Mouse (Mus musculus): Measurements from ENCODE around the gene Ranbp10.
A peak's percentile ranks its signal among the peaks of the same experiment; 100 is the strongest.

The Ranbp10 gene

DNA sequence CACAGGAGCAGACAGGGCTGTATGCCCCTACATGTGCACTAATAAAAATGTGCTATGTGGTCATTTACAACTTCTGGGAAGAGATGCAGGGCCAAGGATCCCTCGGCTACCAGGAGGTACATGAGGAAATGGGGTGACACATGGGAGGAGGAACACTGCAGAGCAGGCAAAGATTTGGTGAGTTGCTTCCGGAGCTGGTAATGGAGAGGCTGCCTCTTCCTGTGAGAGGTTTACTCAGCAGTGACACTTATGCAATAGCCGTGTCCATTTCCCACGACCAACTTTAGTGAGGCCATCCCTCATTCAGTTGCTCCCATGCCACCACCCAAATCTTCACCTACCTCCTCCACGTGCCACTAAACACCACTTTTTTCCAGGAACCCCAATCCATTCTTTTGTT lies 46.9 kb downstream of the Ranbp10 start:
- no peak for DNase-seq

DNA sequence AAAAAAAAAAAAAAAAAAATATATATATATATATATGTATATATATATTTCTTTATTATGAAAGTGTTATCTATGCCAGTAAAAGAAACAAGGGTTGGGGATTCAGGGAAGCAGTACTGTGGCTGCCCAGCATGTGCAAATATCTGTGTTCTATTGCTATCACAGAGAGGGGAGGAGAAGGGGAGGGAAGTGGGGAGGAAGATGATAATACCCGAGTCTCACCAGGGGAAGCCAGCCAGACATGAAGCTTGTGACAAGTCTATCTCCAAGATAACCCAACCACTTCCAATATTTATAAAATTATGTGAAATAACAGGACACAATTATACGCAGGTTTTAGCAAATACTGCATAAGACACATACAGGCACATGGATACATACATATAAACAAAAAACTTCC lies 49.3 kb downstream of the Ranbp10 start:
- DNase-seq, result no peak

DNA sequence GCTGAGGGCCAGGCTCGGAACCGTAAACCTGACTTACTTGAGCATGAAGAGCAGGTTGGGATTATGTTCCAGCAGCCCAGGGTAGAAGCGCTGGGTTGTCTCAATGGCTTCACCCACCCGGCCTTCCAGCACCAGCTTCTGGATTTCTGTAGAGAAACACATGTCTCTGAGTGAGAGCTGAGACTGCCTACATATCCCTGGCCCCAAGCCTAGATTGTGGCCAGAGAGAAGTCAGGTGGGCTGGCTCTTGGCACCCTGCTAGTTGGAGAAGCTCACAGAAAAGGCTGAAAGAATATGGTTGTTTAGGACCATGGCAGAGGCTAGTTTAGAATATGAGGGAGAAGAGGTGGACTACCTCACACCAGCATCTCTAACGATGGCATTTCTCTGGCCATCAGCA lies 52.7 kb downstream of the Ranbp10 start:
- no peak for DNase-seq

DNA sequence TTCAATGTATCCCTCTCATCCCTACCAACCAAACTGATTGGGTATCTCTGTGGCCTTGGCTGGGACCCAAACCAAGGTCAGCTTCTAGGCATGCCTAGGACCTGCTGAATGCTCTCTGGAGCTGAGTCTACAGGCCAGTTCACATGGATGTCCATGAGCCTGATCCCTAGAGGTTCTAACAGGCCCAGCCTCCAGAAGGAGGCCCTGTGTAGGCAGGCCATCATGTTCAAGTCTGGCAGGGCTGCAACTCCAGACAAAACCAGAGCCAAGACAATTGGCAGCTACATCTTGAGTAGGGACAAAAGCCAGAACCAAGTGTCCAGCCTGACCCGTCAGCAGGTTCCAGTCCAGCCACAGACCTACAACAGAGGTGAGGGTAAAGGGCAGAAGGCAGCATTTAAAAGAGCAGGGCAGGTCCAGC lies 53.7 kb downstream of the Ranbp10 start:
- DNase-seq, result peak; percentile 29

DNA sequence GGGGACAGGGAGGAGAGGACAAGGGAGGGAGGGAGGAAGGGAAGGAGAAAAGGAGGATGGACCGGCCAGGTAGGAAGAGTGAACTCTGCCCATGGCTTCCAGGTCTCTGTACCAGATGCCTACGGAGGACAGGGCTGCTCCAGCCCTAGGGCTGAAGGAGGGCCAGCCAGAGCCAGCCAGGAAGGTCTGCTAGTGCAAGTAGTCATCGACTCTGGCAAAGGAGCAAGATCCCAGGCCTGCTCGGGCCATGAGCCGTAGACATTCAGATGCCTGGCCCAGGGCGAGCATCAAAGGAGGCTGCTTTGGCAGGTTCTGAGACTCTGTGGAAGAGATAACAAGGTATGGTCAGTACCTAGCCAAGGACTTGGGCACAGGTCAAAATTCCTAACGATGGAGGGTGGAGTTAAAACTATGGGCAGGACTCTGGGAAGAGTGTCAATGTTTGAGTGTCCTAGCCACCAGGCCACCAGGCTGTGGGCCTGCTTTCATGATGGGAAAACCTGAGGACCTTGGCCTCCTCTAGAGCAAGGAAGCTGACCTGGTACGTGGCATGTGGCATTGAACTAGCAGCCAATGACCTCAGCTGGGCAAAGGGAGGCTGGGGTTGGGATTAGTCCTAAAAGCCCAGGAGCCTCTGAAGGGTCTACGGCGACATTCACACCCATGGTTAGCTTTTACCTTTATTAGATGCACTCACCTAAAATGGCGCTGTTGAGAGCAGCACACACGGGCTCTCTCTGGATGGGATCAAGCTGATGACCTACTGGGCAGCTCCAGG lies 55.6 kb downstream of the Ranbp10 start:
- DNase-seq, result no peak

GRCm38 (mm10) chr8:105770609-105771008 lies 56.5 kb downstream of the Ranbp10 start:
- peak; percentile 35 for DNase-seq

GRCm38 (mm10) chr8:105768485-105769257 lies 58.5 kb downstream of the Ranbp10 start:
- no peak for DNase-seq

DNA sequence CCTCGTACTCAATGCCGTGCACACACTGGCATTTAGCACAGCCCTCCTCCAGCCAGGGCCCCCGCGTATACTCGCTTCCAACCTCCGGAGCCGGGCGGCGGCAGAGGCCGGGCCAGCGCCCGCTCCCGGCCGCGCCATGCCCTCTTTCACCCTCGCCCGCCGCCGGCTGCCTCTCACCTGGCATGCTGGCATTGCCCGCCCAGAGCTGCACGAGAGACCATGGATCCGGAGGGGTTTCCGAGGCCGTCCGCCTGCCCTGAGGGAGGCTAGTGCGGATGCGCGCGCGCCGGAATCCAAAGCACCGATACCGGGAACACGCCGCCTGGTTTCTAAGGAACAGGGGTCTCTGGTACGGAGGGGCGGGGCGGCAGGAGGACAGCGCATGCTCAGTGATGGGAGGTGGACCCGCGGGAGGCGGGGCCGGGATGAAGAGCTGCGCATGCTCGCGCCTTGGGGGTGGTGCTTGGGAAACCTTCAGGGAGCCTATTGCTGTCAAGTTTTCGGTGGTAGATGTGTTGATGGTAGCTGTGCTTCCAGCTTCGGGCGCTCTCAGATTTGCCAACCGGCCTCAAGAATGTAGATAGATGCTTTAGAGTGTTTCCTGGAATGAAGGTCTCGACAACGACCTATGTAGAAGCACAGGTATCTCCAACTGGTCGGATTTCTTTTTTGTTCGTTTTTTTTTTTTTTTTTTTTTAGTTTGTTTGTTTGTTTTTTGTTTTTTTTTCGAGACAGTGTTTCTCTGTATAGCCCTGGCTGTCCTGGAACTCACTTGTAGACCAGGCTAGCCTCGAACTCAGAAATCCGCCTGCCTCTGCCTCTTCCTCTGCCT lies 68.7 kb downstream of the Ranbp10 start, which contains the start of gene Gfod2:
Gfod2 (minus strand) TSS at position 388 of the 832 bp plus-strand sequence.
- peak; percentile 98 for DNase-seq

GRCm38 (mm10) chr8:105757796-105758276 lies 69.3 kb downstream of the Ranbp10 start:
- no peak for DNase-seq

DNA sequence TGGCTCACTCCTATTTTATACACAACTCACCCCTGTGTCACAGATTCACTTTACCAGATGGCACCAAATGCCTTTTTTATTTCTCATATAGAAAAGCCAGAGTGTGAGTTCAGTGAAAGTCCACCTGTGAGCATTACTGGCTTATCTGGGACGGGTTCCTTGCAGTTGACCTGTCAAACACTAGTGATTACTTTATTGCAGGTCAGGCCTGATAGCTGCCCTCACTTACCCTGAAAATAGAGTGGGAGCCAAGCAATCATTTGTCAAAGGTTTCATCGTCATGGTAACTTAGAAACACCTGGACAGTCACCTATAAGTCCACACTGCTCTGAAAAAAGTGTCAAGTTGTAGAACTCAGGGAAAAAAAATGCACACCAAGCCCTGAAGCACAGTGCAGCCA lies 72.5 kb downstream of the Ranbp10 start:
- DNase-seq, result no peak

DNA sequence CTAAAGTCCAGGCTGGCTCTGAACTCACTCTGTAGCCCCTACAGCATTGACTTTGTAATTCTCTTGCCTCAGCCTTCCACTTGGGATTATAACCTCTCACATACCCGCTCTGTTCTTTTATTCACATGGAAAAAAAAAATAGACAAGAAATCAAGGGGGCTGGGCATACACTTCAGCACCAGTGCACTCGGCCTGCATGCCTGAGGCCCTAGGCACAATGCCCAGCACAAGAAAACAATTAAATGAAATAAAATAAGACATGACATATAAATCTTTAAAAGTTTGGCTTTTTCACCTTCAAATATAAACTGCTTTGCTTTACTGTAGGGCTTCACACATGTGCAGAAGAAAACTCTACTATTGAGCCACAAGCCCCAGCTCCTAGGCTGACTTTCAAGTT lies 73.2 kb downstream of the Ranbp10 start:
- DNase-seq, result no peak

DNA sequence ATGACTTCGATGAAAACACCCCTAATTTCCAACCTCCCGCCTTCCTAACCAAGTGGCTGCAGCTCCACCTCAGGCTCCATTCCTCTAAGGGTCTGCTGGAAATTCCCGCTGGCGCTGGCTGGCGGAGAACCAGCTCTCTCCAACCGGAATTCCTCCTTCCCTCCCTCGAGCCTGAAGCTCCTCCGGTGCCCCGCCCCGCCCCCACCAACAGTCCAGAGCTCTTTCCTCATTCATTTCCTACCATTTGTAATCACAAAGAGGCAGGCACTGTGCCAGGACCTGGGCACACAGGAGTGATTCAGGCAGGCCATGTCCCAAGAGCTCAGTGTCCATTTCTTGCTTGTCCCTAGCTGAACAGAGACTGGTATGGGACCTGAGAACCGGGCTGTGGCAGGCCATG lies 76.5 kb downstream of the Ranbp10 start:
- DNase-seq, result peak; percentile 76

- peak; percentile 30 for DNase-seq
Measured at GRCm38 (mm10) chr8:105743301-105743700, 83.8 kb downstream of the Ranbp10 start.

GRCm38 (mm10) chr8:105739216-105739615 lies 87.9 kb downstream of the Ranbp10 start:
- no peak for DNase-seq

- no peak for DNase-seq
Measured at GRCm38 (mm10) chr8:105732186-105732585, 95.0 kb downstream of the Ranbp10 start.

DNA sequence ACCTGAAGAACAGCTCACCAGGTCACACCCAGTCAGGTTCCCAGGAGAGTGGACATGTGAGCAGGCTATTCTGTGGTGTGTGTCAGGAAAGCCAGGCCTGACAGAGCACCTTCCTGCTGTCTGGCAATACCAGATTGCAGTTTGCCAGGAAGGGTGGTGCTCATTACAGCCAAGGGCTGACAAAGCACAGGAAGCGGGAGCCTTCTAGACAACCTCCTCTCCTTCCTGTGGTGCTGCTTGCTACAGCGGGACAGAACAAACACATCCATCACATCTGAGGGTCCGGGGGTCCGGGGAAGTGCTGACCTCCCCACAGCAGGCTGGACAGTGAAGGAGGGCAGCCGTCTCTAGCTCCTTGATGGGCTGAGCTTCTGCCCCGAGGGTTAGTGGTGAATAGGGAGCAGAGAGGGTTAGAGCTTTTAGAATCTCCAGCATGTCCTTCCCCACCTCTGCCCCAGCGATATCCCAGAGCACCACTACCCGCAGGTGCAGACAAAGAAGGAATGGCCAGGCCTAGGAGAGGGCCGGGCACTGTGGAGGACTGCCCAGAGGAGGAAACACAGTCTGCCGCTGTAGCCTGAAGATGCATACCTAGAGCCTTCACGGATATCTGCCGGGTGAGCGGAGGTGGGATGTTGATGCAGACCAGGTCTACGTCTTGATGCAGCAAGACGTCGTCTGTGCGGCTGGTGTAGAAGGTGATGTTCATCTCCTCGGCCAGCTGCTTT lies 99.6 kb downstream of the Ranbp10 start:
- DNase-seq, result peak; percentile 76

DNA sequence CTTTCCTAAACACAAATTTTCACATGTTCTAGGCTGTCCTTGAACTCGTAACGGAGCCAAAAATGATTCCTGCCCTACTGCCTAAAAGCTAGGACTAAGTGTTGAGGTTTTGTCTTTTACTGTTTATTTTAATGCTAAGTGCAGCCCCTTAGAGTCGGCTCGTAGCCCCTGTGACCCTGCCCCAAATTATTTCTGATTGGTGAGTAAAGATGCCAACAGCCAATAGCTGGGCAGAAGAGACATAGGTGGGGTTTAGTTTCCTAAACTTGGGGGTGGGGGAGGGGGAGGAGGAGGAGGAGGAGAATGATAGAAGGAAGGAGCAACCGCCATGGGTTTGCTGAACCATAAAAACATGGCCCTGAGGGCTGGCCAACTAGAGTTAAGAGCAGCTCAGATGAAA lies 101.4 kb downstream of the Ranbp10 start:
- no peak for DNase-seq

DNA sequence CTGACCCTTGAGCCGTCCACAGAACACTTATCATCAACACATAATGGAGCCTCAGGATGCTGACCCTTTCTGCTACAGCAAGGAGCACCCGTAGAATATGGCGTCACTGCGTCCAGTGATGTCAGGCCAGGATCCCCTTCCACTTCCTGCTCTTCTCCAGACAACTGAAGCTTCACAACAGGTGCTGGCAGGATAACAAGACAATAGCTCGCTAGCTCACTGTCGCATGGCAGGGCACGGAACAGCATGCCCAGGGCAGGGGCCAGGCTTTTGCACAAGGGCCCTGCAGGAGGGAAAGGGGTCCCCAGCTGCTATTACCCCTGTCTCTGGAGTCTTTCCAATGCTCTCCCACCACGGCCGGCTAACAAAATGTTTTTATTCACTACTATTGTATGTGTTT lies 104.3 kb downstream of the Ranbp10 start:
- no peak for DNase-seq

DNA sequence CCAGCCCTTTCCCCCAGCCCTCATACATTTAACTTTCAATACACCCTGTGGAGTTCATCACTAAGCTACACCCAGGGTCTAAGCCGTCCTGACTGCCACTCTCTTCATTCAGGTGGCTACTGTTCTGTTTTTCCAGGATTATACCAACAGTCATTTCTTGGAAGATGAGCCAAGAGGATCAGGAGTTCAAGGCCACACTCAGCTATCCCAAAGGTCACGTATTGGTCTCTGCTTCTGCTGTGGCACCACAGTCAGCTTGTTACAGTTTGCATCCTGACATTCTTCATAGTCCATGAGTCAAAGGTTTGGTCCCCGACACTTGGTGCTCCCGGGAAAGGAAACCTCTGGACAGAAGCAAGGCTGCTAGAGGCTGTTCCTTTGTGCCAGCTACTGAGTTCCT lies 107.5 kb downstream of the Ranbp10 start:
- DNase-seq, result no peak

Measured in kidney, adult 9 months (tissue).